Mouse (Mus musculus): ENCODE measurements around the gene Hspd1.

The Hspd1 gene

GRCm38 (mm10) chr1:55042246-55042645 lies 45.8 kb downstream of the Hspd1 start:
- no peak for DNase-seq (ENCODE audit: extremely low spot score, low read depth, low spot score)

- DNase-seq (ENCODE audit: extremely low spot score, low read depth, low spot score) = no peak
Measured at GRCm38 (mm10) chr1:55041691-55042090, 46.4 kb downstream of the Hspd1 start.

- DNase-seq (ENCODE audit: extremely low spot score, low read depth, low spot score) = no peak
Measured at GRCm38 (mm10) chr1:55039944-55040343, 48.1 kb downstream of the Hspd1 start.

- no peak for DNase-seq (ENCODE audit: extremely low spot score, low read depth, low spot score)
Measured at GRCm38 (mm10) chr1:55031026-55031779, 56.8 kb downstream of the Hspd1 start.

GRCm38 (mm10) chr1:55029446-55029845 lies 58.6 kb downstream of the Hspd1 start:
- no peak for DNase-seq (ENCODE audit: extremely low spot score, low read depth, low spot score)

GRCm38 (mm10) chr1:55028512-55029249 lies 59.4 kb downstream of the Hspd1 start:
- DNase-seq (ENCODE audit: extremely low spot score, low read depth, low spot score) = no peak

GRCm38 (mm10) chr1:55027966-55028365 lies 60.1 kb downstream of the Hspd1 start:
- no peak for DNase-seq (ENCODE audit: extremely low spot score, low read depth, low spot score)

Data from hindlimb bud, embryonic 11.5 days (tissue).